ENCODE assay signal across 8 mouse cellular contexts in genomic region chr1:127679498-127680133, GRCm38 (mm10). TPM values are rescaled to one million over a fixed set of nuclear protein-coding genes. Genes with fewer than 3 reads are reported as not detected.
DNase-seq lines count a peak whose midpoint lies in the region; ATAC-seq and TF ChIP-seq lines count a peak whose summit lies in the region.

Gene Tmem163 (minus strand): TSS chr1:127679548.

- DNase-seq in gastrocnemius, postnatal 10 days, result peak; percentile 22
- no peak for DNase-seq in gastrocnemius, postnatal 36 days
- no peak for DNase-seq in ES-E14 (ENCODE audit: low read depth, low spot score)
- peak; percentile 78 to 80 for DNase-seq in cerebellum, postnatal 14 days
- DNase-seq in left cerebral cortex, postnatal 10 days (ENCODE audit: extremely low spot score in 1 of 2, low spot score in 2 of 2), result peak in 1 of 2 experiments; percentile 50
- DNase-seq in spleen, postnatal 4 days (ENCODE audit: low spot score in 2 of 2), result peak; percentile 46 to 77

- H3K36me3 ChIP-seq in ES-E14 (ENCODE audit: control insufficient read depth, insufficient read depth, low read length, poor library complexity, severe bottlenecking), result no peaks in the 10 kb centered on the region
- no peaks in the 10 kb centered on the region for H3K36me3 ChIP-seq in heart, embryonic 15.5 days

- 26% methylated on average over 18 of the region's 18 CpGs for WGBS in heart, embryonic 15.5 days

- H3K27me3 ChIP-seq in heart, embryonic 15.5 days, result peaks cover 53% of the 10 kb centered on the region

- H3K9ac ChIP-seq in ES-E14 (ENCODE audit: insufficient read depth, low read depth, low read length, poor library complexity, severe bottlenecking), result no peak within 1 kb of the TSS
- no peak within 1 kb of the TSS for H3K9ac ChIP-seq in heart, embryonic 15.5 days

- no peak for ATAC-seq in heart, embryonic 15.5 days (replicated peaks; ENCODE audit: insufficient number of reproducible peaks, insufficient read depth, low FRiP score, low read depth)
- ATAC-seq in megakaryocyte progenitor cell, adult 5-6 weeks (replicated peaks; ENCODE audit: poor library complexity), result peak; percentile 80

- H3K4me2 ChIP-seq in heart, embryonic 15.5 days, result peak within 1 kb of the TSS; percentile 97

- in situ Hi-C loops in ES-E14 (cut with MboI; ENCODE audit: low sequenced_read_pairs in 2 of 2, unreplicated experiment in 2 of 2), result loop anchor here in 1 of 2 experiments (5.0 kb wide), 1 partner anchor 177 kb away; no protein-coding TSS in a partner anchor

- no peaks in the 10 kb centered on the region for H3K9me3 ChIP-seq in ES-E14 (ENCODE audit: control insufficient read depth, insufficient read depth, low read depth, low read length)
- no peaks in the 10 kb centered on the region for H3K9me3 ChIP-seq in heart, embryonic 15.5 days (replicated peaks)

- H3K4me3 ChIP-seq in ES-E14 (ENCODE audit: insufficient read depth in 1 of 2, low read depth in 1 of 2, low read length in 2 of 2, poor library complexity in 1 of 2, severe bottlenecking in 1 of 2), result no peak within 1 kb of the TSS
- peak within 1 kb of the TSS; percentile 62 for H3K4me3 ChIP-seq in heart, embryonic 15.5 days

- no peak within 1 kb of the TSS for H3K27ac ChIP-seq in ES-E14 (ENCODE audit: insufficient read depth, low read depth, low read length, poor library complexity, severe bottlenecking)
- H3K27ac ChIP-seq in heart, embryonic 15.5 days, result no peak within 1 kb of the TSS

- H3K4me1 ChIP-seq in ES-E14 (ENCODE audit: control insufficient read depth in 2 of 2, insufficient read depth in 2 of 2, low read length in 2 of 2, poor library complexity in 1 of 2), result peaks cover 0 to 5% of the 10 kb centered on the region in 2 experiments; a peak in 1 of 4 replicates
- peaks cover 21% of the 10 kb centered on the region for H3K4me1 ChIP-seq in heart, embryonic 15.5 days (replicated peaks)

- intact Hi-C loops in gastrocnemius, postnatal 36 days (cut with DNase I), result loop anchor here (2.0 kb wide), 1 partner anchor 181 kb away; no protein-coding TSS in a partner anchor
- intact Hi-C loops in left cerebral cortex, postnatal 10 days (cut with DNase I), result loop anchor here (5.0 to 10.0 kb wide), 2 partner anchors 145 to 182 kb away; no protein-coding TSS in a partner anchor

TF ChIP-seq in ES-E14, 5 proteins besides CTCF, POLR2A, EP300 and RAD21:
- TF ChIP-seq HCFC1 (IDR thresholded peaks at IDR 0.05; ENCODE audit: borderline replicate concordance, insufficient read depth, low read length), result no peak
- peak; percentile 64; the same call in 1 of the 2 replicates for TF ChIP-seq ZC3H11A (IDR thresholded peaks at IDR 0.05; ENCODE audit: borderline replicate concordance, low read depth, low read length)

RNA-seq across cellular contexts. Expression of gene Tmem163, which starts in this region (rescaled TPM):
- total RNA-seq in gastrocnemius, postnatal 10 days (2021), result under 1 TPM in 1 of 2 experiments, not detected in 1; 0.47 TPM
- total RNA-seq in gastrocnemius, postnatal 36 days (2021), result not detected
- total RNA-seq in ES-E14 (2012; rRNA removed), result 0.18 and 0.74 TPM in 2 replicates
- polyA plus RNA-seq in heart, embryonic 15.5 days (2015; fragmentation: Nextera tagmentation; extraction: Ambion mirVana), result 12.5 and 17.6 TPM in 2 replicates
- total RNA-seq in left cerebral cortex, postnatal 10 days (2021), result 10 to 100 TPM; 38.7 to 48.1 TPM
- total RNA-seq in megakaryocyte progenitor cell, adult 5-6 weeks (2015), result not detected in 2 replicates
- not detected in 2 replicates for total RNA-seq in megakaryocyte progenitor cell, adult 5-6 weeks (2017)

Comparison
In these comparisons a context has a peak if more than half of its experiments do, and no peak if none do; other contexts are left out.
1. RNA of gene Tmem163 (total RNA-seq): 38.7 to 48.1 TPM in left cerebral cortex, postnatal 10 days; 0.47 TPM in gastrocnemius, postnatal 10 days, 0.18 to 0.74 TPM in ES-E14, not detected in gastrocnemius, postnatal 36 days and not detected in megakaryocyte progenitor cell, adult 5-6 weeks; every median in the first group is over 10 times any median in the second.
2. Peak in DNase-seq in gastrocnemius, postnatal 10 days; RNA of the gene not detected or under 1 TPM.
3. Peak in ATAC-seq in megakaryocyte progenitor cell, adult 5-6 weeks; RNA of the gene not detected or under 1 TPM.
4. DNase-seq: peak in cerebellum, postnatal 14 days (2 of 2) and spleen, postnatal 4 days (2 of 2); none in gastrocnemius, postnatal 36 days (0 of 2) and ES-E14 (single experiment).